Mouse (Mus musculus) G1E-ER4 (cell line): ENCODE measurements around the gene Mitf. TPM values are rescaled to one million over a fixed set of nuclear protein-coding genes. Genes with fewer than 3 reads are reported as not detected.

Experiments
- GATA1 ChIP-seq: IDR thresholded peaks from one replicate; pipeline ENCODE4 v1.8.0; 2012; ENCODE audit warnings: low read length, inconsistent platforms
- polyA plus RNA-seq: library from polyadenylated mRNA; stranded (reverse); fragments of >175 nt; gene quantifications from 2 replicates; pipeline ENCODE4 v1.2.3, GENCODE M21; 2012

Gene Mitf
- polyA plus RNA-seq, 1 experiment, result not detected

GRCm38 (mm10) chr6:97854236-97854635 lies 47.4 kb downstream of the Mitf start:
- no peak for TF ChIP-seq GATA1

- no peak for TF ChIP-seq GATA1
Measured at GRCm38 (mm10) chr6:97855420-97856170, 48.7 kb downstream of the Mitf start.

- no peak for TF ChIP-seq GATA1
Measured at GRCm38 (mm10) chr6:97856502-97856901, 49.6 kb downstream of the Mitf start.

- no peak for TF ChIP-seq GATA1
Measured at GRCm38 (mm10) chr6:97857690-97858089, 50.8 kb downstream of the Mitf start.

- no peak for TF ChIP-seq GATA1
Measured at GRCm38 (mm10) chr6:97866575-97866974, 59.7 kb downstream of the Mitf start.

GRCm38 (mm10) chr6:97868005-97868404 lies 61.2 kb downstream of the Mitf start:
- no peak for TF ChIP-seq GATA1

- no peak for TF ChIP-seq GATA1
Measured at GRCm38 (mm10) chr6:97869953-97870352, 63.1 kb downstream of the Mitf start.

GRCm38 (mm10) chr6:97871296-97872030 lies 64.6 kb downstream of the Mitf start:
- TF ChIP-seq GATA1, result no peak

- no peak for TF ChIP-seq GATA1
Measured at GRCm38 (mm10) chr6:97873102-97873501, 66.2 kb downstream of the Mitf start.

- no peak for TF ChIP-seq GATA1
Measured at GRCm38 (mm10) chr6:97876990-97877389, 70.1 kb downstream of the Mitf start.

- no peak for TF ChIP-seq GATA1
Measured at GRCm38 (mm10) chr6:97877492-97877891, 70.6 kb downstream of the Mitf start.

GRCm38 (mm10) chr6:97880363-97880762 lies 73.5 kb downstream of the Mitf start:
- no peak for TF ChIP-seq GATA1

GRCm38 (mm10) chr6:97881935-97882334 lies 75.1 kb downstream of the Mitf start:
- no peak for TF ChIP-seq GATA1

GRCm38 (mm10) chr6:97882931-97883330 lies 76.1 kb downstream of the Mitf start:
- no peak for TF ChIP-seq GATA1

GRCm38 (mm10) chr6:97883496-97883895 lies 76.6 kb downstream of the Mitf start:
- TF ChIP-seq GATA1, result no peak

GRCm38 (mm10) chr6:97884971-97885370 lies 78.1 kb downstream of the Mitf start:
- TF ChIP-seq GATA1, result no peak

GRCm38 (mm10) chr6:97885606-97886005 lies 78.8 kb downstream of the Mitf start:
- TF ChIP-seq GATA1, result no peak
